Mouse (Mus musculus) limb, embryonic 11.5 days (tissue): ENCODE results near the gene Fosl1. TPM values are rescaled to one million over a fixed set of nuclear protein-coding genes. Genes with fewer than 3 reads are reported as not detected.
A peak's percentile ranks its signal among the peaks of the same experiment; 100 is the strongest.

Source experiments
- ATAC-seq: fragments of 200-750 bp; cut with Nextera tagmentation; 2 replicates; pipeline ENCODE4 v1.8.0; 2017; ENCODE audit warnings: low read depth; ENCODE audit not compliant: insufficient number of reproducible peaks, low FRiP score, low TSS enrichment
- DNase-seq: peaks from one replicate; pipeline ENCODE4 v3.0.0-alpha.2; 2015; ENCODE audit warnings: low spot score
- H3K27ac ChIP-seq: fragments of 300-500 bp; sonication (generic); replicated peaks from 2 replicates; pipeline ENCODE4 v1.5.1; 2014; ENCODE audit warnings: low read depth, mild to moderate bottlenecking, low read length
- H3K27me3 ChIP-seq: fragments of 300-500 bp; sonication (generic); 2 replicates; pipeline ENCODE4 v1.6.1; 2014; ENCODE audit warnings: mild to moderate bottlenecking, low read length, mixed read lengths; ENCODE audit not compliant: control insufficient read depth, insufficient read depth
- H3K36me3 ChIP-seq: fragments of 300-500 bp; sonication (generic); 2 replicates; pipeline ENCODE4 v1.6.1; 2014; ENCODE audit warnings: mild to moderate bottlenecking, low read length, moderate library complexity, mixed read lengths; ENCODE audit not compliant: control insufficient read depth, insufficient read depth
- H3K4me1 ChIP-seq: fragments of 300-500 bp; sonication (generic); 2 replicates; pipeline ENCODE4 v1.6.1; 2014; ENCODE audit warnings: low read length, mixed read lengths; ENCODE audit not compliant: control insufficient read depth, insufficient read depth
- H3K4me2 ChIP-seq: fragments of 300-500 bp; sonication (generic); 2 replicates; pipeline ENCODE4 v1.6.1; 2014; ENCODE audit warnings: low read depth, mild to moderate bottlenecking, moderate library complexity; ENCODE audit not compliant: severe bottlenecking
- H3K4me3 ChIP-seq: fragments of 300-500 bp; sonication (generic); 2 replicates; pipeline ENCODE4 v1.5.1; 2014; ENCODE audit warnings: low read depth, low read length
- H3K9ac ChIP-seq: fragments of 300-500 bp; sonication (generic); 2 replicates; pipeline ENCODE4 v1.6.1; 2014; ENCODE audit warnings: mild to moderate bottlenecking, low read length
- H3K9me3 ChIP-seq: fragments of 300-500 bp; sonication (generic); 2 replicates; pipeline ENCODE4 v1.6.1; 2016; ENCODE audit warnings: low read length; ENCODE audit not compliant: control insufficient read depth
- WGBS: fragments of 180-500 bp; shearing (Covaris S2); extraction: QIAGEN DNeasy Blood & Tissue Kit; methylation state at CpG from one replicate; pipeline ENCODE4 v1.1.7; 2014; 5-methylcytosine and 5-hydroxymethylcytosine counted together
- polyA plus RNA-seq: library from polyadenylated mRNA; unstranded; fragments of >200 nt; fragmentation: Nextera tagmentation; extraction: Ambion mirVana; gene quantifications from 2 replicates; pipeline ENCODE4 v1.2.1, GENCODE M21; 2014

The Fosl1 gene
- polyA plus RNA-seq, 1 experiment from 2014 or later = not detected

DNA sequence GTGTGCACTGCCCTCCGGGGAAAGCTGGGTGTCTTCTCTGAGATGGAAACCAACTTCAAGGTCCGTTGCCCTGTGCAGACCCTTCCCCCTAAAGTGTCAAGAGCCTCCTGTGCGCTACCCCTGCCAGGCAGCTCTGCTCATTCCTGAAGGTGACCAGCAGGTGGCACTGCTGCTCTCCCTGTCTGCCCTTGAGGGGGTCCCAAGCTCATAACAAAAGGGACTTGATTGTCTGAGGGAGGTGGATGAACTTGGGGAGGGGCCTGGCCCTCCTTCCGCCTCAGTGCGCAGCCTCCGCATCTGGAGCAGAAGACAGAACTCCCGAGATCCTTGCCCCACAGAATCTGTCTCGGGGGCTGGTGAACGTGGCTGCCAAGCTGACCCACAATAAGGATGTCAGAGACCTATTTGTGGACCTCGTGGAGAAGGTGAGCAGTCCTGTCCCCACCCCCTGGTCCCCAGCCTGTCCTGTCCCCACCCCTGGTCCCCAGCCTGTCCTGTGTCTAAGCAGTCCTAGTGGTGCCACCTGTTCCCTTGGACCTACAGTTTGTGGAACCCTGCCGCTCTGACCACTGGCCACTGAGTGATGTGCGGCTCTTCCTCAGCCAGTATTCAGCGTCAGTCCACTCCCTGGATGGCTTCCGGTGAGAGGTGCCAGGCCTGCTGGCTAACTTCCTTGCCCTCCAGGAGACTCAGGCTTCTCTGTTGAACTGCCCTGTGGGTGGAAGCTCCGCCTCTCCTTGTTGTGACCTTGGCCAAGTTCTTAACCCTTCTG, 16.6 kb downstream of the Fosl1 start:
- peaks cover 13% of the 10 kb centered on the region; the same call in 1 of the 2 replicates for H3K4me1 ChIP-seq
- peak overlapping the region; percentile 51; the same call in 1 of the 2 replicates for H3K27ac ChIP-seq
- ATAC-seq = peak; percentile 60
- 56% methylated on average over 15 of the region's 15 CpGs for WGBS
- peak overlapping the region; percentile 37 for H3K4me2 ChIP-seq
- H3K4me3 ChIP-seq = peak overlapping the region; percentile 10; the same call in 1 of the 2 replicates
- H3K27me3 ChIP-seq = no peaks in the 10 kb centered on the region
- peak overlapping the region; percentile 47; the same call in 1 of the 2 replicates for H3K9ac ChIP-seq
- peak; percentile 87 for DNase-seq
- no peaks in the 10 kb centered on the region for H3K9me3 ChIP-seq
- peaks cover 17% of the 10 kb centered on the region for H3K36me3 ChIP-seq

DNA sequence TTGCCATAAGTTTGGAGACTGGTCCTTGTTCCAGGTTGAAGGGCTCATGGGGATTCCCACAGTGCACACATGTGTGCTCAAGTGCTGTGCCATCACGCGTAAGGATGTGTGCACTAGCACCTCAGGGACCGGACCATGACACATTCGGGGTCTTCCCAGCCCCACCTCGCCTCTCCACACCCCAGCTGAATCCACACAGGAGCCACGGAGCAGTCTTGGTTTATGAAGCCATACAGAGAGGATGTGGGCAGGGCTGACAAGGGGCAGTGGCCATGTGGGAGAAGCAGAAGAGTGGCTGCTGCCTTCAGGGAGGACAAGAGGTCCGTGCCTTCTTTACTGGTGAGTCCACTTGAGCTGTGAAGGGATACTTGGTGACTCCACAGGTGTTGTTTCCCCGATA, 17.7 kb downstream of the Fosl1 start:
- no peak overlapping the region for H3K4me3 ChIP-seq
- 93% methylated on average over 8 of the region's 8 CpGs for WGBS
- no peak for DNase-seq
- ATAC-seq = no peak
- no peaks in the 10 kb centered on the region for H3K9me3 ChIP-seq
- H3K4me1 ChIP-seq = peaks cover 10% of the 10 kb centered on the region; the same call in 1 of the 2 replicates
- H3K27ac ChIP-seq = no peak overlapping the region
- no peak overlapping the region for H3K9ac ChIP-seq
- H3K36me3 ChIP-seq = peaks cover 17% of the 10 kb centered on the region
- H3K4me2 ChIP-seq = no peak overlapping the region
- no peaks in the 10 kb centered on the region for H3K27me3 ChIP-seq

GRCm38 (mm10) chr19:5466916-5467500, 19.7 kb downstream of the Fosl1 start:
- ATAC-seq (no peak), DNase-seq (no peak)
- Histone ChIP-seq H3K27ac (no peak overlapping the region), H3K4me2 (no peak overlapping the region), H3K4me1 (0 out of 2 replicates have a peak, but pooled peaks cover 2% of the 10 kb centered on the region), H3K9ac (no peak overlapping the region), H3K9me3 (no peaks in the 10 kb centered on the region), H3K4me3 (no peak overlapping the region), H3K36me3 (peaks cover 17% of the 10 kb centered on the region), H3K27me3 (no peaks in the 10 kb centered on the region)
- 92% methylated on average over 6 of the region's 6 CpGs for WGBS

- DNase-seq (no peak), ATAC-seq (no peak)
- H3K9me3 ChIP-seq = no peaks in the 10 kb centered on the region
- no peak within 1 kb of the TSS for H3K27ac ChIP-seq
- no peak within 1 kb of the TSS for H3K9ac ChIP-seq
- WGBS = 56% methylated on average over 5 of the region's 5 CpGs
- H3K36me3 ChIP-seq = peaks cover 13% of the 10 kb centered on the region
- 0 out of 2 replicates have a peak, but pooled peaks cover 2% of the 10 kb centered on the region for H3K4me1 ChIP-seq
- H3K4me3 ChIP-seq = no peak within 1 kb of the TSS
- H3K4me2 ChIP-seq = no peak within 1 kb of the TSS
- H3K27me3 ChIP-seq = no peaks in the 10 kb centered on the region
Observed at GRCm38 (mm10) chr19:5468374-5468773, 21.0 kb downstream of the Fosl1 start, which contains the start of gene Ctsw. Ctsw (minus strand) TSS chr19:5468507.

DNA sequence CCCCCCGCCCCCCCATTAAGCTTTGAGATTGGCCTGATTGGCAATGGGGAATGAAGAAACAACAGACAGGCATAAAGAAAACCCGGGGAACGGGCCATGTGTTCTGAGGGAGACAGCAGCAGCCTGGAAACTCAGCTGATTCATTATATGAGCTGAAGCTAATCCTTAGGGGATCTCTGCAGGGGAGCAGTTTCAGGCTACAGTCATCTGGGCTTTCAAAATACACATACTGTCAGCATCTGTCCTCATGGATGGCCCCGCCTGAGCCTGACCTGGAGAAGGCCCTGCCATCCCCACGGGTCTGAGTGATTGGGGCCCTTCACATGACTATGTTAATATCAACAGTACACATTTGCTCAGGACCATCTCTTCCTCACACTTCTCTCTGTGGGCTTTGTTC, 24.5 kb downstream of the Fosl1 start:
- no peak overlapping the region for H3K27ac ChIP-seq
- DNase-seq = no peak
- no peak overlapping the region for H3K4me2 ChIP-seq
- H3K36me3 ChIP-seq = peaks cover 2% of the 10 kb centered on the region; the same call in 1 of the 2 replicates
- H3K4me3 ChIP-seq = no peak overlapping the region
- H3K27me3 ChIP-seq = no peaks in the 10 kb centered on the region
- H3K4me1 ChIP-seq = peaks cover 10% of the 10 kb centered on the region
- no peak overlapping the region for H3K9ac ChIP-seq
- ATAC-seq = no peak
- H3K9me3 ChIP-seq = no peaks in the 10 kb centered on the region
- 57% methylated on average over 5 of the region's 5 CpGs for WGBS

- ATAC-seq = no peak
- Histone ChIP-seq H3K4me3 (no peak overlapping the region), H3K4me2 (no peak overlapping the region), H3K27ac (no peak overlapping the region), H3K9ac (no peak overlapping the region), H3K27me3 (no peaks in the 10 kb centered on the region), H3K9me3 (no peaks in the 10 kb centered on the region), H3K36me3 (no peaks in the 10 kb centered on the region), H3K4me1 (peaks cover 10% of the 10 kb centered on the region)
- WGBS = 71% methylated on average over 3 of the region's 3 CpGs
- no peak for DNase-seq
Observed at GRCm38 (mm10) chr19:5472857-5473256, 25.5 kb downstream of the Fosl1 start.

- H3K27ac ChIP-seq = peak within 1 kb of the TSS; percentile 87
- ATAC-seq (peak; percentile 42; the same call in 1 of the 2 replicates), DNase-seq (peak; percentile 78)
- H3K9me3 ChIP-seq = no peaks in the 10 kb centered on the region
- no peaks in the 10 kb centered on the region for H3K27me3 ChIP-seq
- H3K4me3 ChIP-seq = peak within 1 kb of the TSS; percentile 60
- H3K4me1 ChIP-seq = peaks cover 10% of the 10 kb centered on the region
- no peaks in the 10 kb centered on the region for H3K36me3 ChIP-seq
- H3K9ac ChIP-seq = peak within 1 kb of the TSS; percentile 87
- peak within 1 kb of the TSS; percentile 88 for H3K4me2 ChIP-seq
- WGBS = 2% methylated on average over 22 of the region's 22 CpGs
Observed at GRCm38 (mm10) chr19:5473720-5474119, 26.4 kb downstream of the Fosl1 start, which contains the start of gene Efemp2. Efemp2 (plus strand) TSS chr19:5473954.

- Histone ChIP-seq H3K27me3 (no peaks in the 10 kb centered on the region), H3K4me3 (peak overlapping the region; percentile 60), H3K4me1 (peaks cover 10% of the 10 kb centered on the region), H3K9ac (peak overlapping the region; percentile 87), H3K9me3 (no peaks in the 10 kb centered on the region), H3K4me2 (peak overlapping the region; percentile 88), H3K36me3 (0 out of 2 replicates have a peak, but pooled peaks cover under 1% of the 10 kb centered on the region), H3K27ac (peak overlapping the region; percentile 87)
- ATAC-seq (peak; percentile 65), DNase-seq (peak; percentile 61)
- WGBS = under 1% methylated on average over 45 of the region's 68 CpGs
Observed at GRCm38 (mm10) chr19:5474281-5475068, 27.1 kb downstream of the Fosl1 start.
